Mouse (Mus musculus) intestine, embryonic 14.5 days (tissue): ENCODE data around the gene Fhl4. TPM values are rescaled to one million over a fixed set of nuclear protein-coding genes. Genes with fewer than 3 reads are reported as not detected.
A peak's percentile ranks its signal among the peaks of the same experiment; 100 is the strongest.

Experiments used
- ATAC-seq: fragments of 200-750 bp; cut with Nextera tagmentation; replicated peaks from 2 replicates; pipeline ENCODE4 v1.8.0; 2017; ENCODE audit warnings: low read depth, moderate number of reproducible peaks, moderate TSS enrichment, moderate library complexity; ENCODE audit not compliant: low FRiP score, low TSS enrichment
- DNase-seq: peaks from one replicate; pipeline ENCODE4 v3.0.0-alpha.2; 2018; ENCODE audit warnings: low spot score
- H3K27ac ChIP-seq: fragments of 300-500 bp; sonication (generic); 2 replicates; pipeline ENCODE4 v1.5.1; 2014; ENCODE audit warnings: low read depth, mild to moderate bottlenecking, control low read depth
- H3K27me3 ChIP-seq: fragments of 300-500 bp; sonication (generic); replicated peaks from 2 replicates; pipeline ENCODE4 v1.6.1; 2014; ENCODE audit warnings: low read length, control low read depth; ENCODE audit not compliant: control insufficient read depth, insufficient read depth
- H3K36me3 ChIP-seq: fragments of 300-500 bp; sonication (generic); 2 replicates; pipeline ENCODE4 v1.6.1; 2014; ENCODE audit warnings: low read length, control low read depth; ENCODE audit not compliant: control insufficient read depth, insufficient read depth
- H3K4me1 ChIP-seq: fragments of 300-500 bp; sonication (generic); replicated peaks from 2 replicates; pipeline ENCODE4 v1.6.1; 2014; ENCODE audit warnings: low read length, control low read depth, mixed read lengths; ENCODE audit not compliant: control insufficient read depth, insufficient read depth
- H3K4me2 ChIP-seq: fragments of 300-500 bp; sonication (generic); 2 replicates; pipeline ENCODE4 v1.6.1; 2014; ENCODE audit warnings: low read length
- H3K4me3 ChIP-seq: fragments of 300-500 bp; sonication (generic); 2 replicates; pipeline ENCODE4 v1.5.1; 2014; ENCODE audit warnings: low read depth, low read length, control low read depth, mixed read lengths
- H3K9ac ChIP-seq: fragments of 300-500 bp; sonication (generic); 2 replicates; pipeline ENCODE4 v1.6.1; 2014; ENCODE audit warnings: mild to moderate bottlenecking, low read length
- H3K9me3 ChIP-seq: fragments of 300-500 bp; sonication (generic); 2 replicates; pipeline ENCODE4 v1.6.1; 2016; ENCODE audit warnings: low read length, control low read depth; ENCODE audit not compliant: control insufficient read depth
- WGBS: fragments of 180-500 bp; shearing (Covaris S2); extraction: QIAGEN DNeasy Blood & Tissue Kit; methylation state at CpG from one replicate; pipeline ENCODE4 v1.1.7; 2014; 5-methylcytosine and 5-hydroxymethylcytosine counted together
- polyA plus RNA-seq: library from polyadenylated mRNA; unstranded; fragments of >200 nt; fragmentation: Nextera tagmentation; extraction: Ambion mirVana; gene quantifications from 2 replicates; pipeline ENCODE4 v1.2.1, GENCODE M21; 2014

The Fhl4 gene
- 0.83 and 1.0 TPM in 2 replicates for polyA plus RNA-seq

DNA sequence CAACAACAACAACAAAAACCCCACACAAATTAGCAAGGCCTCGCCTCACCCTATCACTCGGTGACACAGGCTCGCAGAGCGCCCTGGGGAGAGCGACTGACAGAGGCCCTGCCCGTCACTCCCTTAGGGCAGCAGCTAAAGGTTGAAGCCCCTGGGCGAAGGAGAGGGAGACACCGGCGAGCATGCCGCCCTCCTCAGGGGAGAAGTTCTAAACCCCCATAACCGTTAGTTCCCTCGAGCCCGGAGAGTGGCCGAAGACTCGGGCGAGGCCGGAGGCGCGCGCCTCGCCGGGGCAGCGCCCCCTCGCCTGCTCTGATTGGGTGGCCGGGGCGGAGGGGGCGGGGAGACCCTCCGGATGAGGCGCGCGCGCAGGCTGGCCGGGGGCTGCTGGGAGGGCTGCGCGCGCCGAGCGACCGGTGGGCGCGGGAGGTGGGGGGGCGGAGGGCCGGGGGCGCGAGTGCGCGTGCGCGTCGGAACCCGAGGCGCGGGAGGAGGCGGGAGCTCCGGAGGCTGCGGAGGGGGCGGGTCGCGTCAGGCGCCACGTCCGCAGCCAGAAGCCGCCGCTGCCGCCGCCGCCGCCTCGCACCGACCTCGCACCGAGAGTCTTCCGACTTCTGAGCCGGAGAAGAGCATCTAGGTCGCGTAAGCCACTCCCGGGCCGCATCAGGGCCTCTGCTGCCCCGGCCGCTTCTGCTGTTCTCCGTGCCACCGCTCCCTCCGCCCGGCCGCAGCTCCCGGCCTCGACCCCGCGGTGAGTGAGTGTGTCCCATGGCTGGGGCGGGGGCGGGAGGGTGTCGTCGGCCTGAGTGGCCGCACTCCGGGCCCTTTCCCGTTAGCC, at the start of gene Fhl4, which contains the start of gene Tmem263:
TSS of gene Fhl4 (minus strand) at position 249 of the 838 bp plus-strand sequence.
TSS of gene Tmem263 (plus strand) at position 381 of the 838 bp plus-strand sequence.
- DNase-seq: peak; percentile 92
- WGBS: under 1% methylated on average over 43 of the region's 96 CpGs
- Histone ChIP-seq H3K4me3 (peak within 1 kb of the TSS; percentile 95), H3K27ac (peak within 1 kb of the TSS; percentile 82), H3K27me3 (no peaks in the 10 kb centered on the region), H3K4me2 (peak within 1 kb of the TSS; percentile 79), H3K9ac (peak within 1 kb of the TSS; percentile 90), H3K4me1 (peaks cover 3% of the 10 kb centered on the region; the same call in 1 of the 2 replicates), H3K36me3 (no peaks in the 10 kb centered on the region), H3K9me3 (no peaks in the 10 kb centered on the region)
- peak; percentile 96 for ATAC-seq

DNA sequence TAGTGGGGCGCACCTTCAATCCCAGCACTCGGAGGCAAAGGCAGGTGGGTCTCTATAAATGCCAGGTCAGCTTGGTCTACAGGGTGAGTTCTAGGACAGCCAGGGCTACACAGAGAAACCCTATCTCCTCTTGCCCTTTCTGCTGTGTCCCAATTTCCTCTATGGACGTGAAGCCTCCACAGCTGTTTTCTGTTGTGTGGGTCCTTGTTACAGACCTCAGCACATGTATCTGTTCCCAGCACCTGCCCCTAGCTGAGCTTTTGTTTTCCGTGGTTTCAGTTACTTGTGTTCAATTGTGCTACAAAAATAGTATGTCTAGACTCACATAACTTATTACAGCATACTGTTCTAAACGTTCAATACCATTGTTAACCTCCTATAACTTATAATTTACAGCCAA, 46.9 kb upstream of the Fhl4 start:
- DNase-seq (no peak), ATAC-seq (no peak)
- no peak overlapping the region for H3K4me3 ChIP-seq
- no peaks in the 10 kb centered on the region for H3K27me3 ChIP-seq
- H3K36me3 ChIP-seq: peaks cover 29% of the 10 kb centered on the region
- no peak overlapping the region for H3K27ac ChIP-seq
- H3K4me2 ChIP-seq: no peak overlapping the region
- 84% methylated on average over 5 of the region's 5 CpGs for WGBS
- H3K9me3 ChIP-seq: no peaks in the 10 kb centered on the region
- no peaks in the 10 kb centered on the region for H3K4me1 ChIP-seq
- H3K9ac ChIP-seq: no peak overlapping the region

DNA sequence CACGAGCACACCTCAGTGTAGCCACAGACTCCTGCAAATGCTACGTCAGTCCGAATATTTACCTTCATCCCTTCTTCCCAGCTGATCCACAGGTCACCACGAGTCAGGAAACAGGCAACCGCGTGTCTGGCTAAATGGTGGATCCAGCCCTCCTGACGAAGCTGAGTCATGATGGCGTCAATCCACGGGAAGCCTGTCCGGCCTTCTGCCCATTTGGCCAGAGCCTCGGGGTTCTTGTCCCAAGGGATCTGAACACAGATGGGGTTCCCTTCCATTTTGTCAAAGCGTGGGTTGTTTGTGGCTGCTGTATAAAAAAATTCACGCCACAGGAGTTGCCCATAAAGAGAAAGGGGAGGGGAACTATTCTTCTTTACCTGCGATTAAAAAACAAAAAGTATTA, 44.0 kb upstream of the Fhl4 start:
- no peak for ATAC-seq
- Histone ChIP-seq H3K9me3 (no peaks in the 10 kb centered on the region), H3K4me2 (no peak overlapping the region), H3K4me3 (no peak overlapping the region), H3K27ac (no peak overlapping the region), H3K4me1 (0 out of 2 replicates have a peak, but pooled peaks cover 2% of the 10 kb centered on the region), H3K27me3 (no peaks in the 10 kb centered on the region), H3K9ac (no peak overlapping the region), H3K36me3 (peaks cover 48% of the 10 kb centered on the region)
- WGBS: 77% methylated on average over 14 of the region's 14 CpGs
- DNase-seq: no peak

GRCm38 (mm10) chr10:85141465-85141864, 39.2 kb upstream of the Fhl4 start:
- Histone ChIP-seq H3K27me3 (no peaks in the 10 kb centered on the region), H3K9me3 (no peaks in the 10 kb centered on the region), H3K4me3 (no peak overlapping the region), H3K9ac (no peak overlapping the region), H3K27ac (no peak overlapping the region), H3K4me1 (0 out of 2 replicates have a peak, but pooled peaks cover 4% of the 10 kb centered on the region), H3K4me2 (no peak overlapping the region), H3K36me3 (peaks cover 25% of the 10 kb centered on the region)
- peak; percentile 58 for DNase-seq
- 28% methylated on average over 9 of the region's 9 CpGs for WGBS
- ATAC-seq: 0 out of 2 replicates have a peak, but pooled peaks have one; percentile 62

DNA sequence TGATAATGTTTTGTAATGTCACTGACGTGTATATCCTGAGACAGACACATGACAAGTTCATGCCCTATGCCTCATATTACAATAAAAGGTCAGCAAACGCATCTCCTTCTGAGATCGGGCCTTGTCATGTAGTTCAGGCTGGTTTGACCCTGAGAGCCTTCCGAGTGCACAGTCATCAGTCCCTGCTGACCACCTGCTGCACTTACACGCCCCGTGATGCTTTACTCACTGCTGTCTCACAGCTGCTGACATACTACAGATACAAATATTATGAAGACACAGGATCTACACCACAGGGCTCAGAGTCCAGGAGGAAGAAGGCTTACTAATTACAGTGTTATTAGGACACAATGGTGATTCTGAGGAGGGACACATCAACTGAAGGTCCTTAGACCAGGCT, 34.3 kb upstream of the Fhl4 start:
- Histone ChIP-seq H3K4me2 (no peak overlapping the region), H3K27me3 (no peaks in the 10 kb centered on the region), H3K9ac (no peak overlapping the region), H3K9me3 (no peaks in the 10 kb centered on the region), H3K36me3 (peaks cover 7% of the 10 kb centered on the region), H3K4me3 (no peak overlapping the region), H3K4me1 (0 out of 2 replicates have a peak, but pooled peaks cover 4% of the 10 kb centered on the region), H3K27ac (no peak overlapping the region)
- WGBS: 72% methylated on average over 6 of the region's 6 CpGs
- no peak for ATAC-seq
- no peak for DNase-seq

DNA sequence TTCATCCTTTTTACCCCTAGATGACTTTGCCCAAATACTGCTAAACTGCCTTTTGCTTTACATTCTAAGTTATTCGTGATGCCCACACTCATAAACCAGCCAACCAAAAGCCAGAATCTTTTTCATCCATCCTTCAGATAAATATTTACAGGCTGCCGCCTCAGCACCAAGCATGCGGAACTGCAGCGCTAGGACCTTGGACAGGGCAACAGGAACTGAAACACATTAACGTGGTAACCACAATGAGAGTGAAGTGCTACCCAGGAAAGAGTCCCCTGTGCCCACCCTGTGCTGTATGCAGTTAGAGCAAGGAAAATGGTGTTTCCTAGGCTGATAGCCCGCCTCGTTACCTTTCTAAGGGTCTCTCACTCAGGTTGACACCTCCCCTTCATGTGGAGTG, 26.2 kb upstream of the Fhl4 start:
- peaks cover 11% of the 10 kb centered on the region for H3K4me1 ChIP-seq
- H3K4me2 ChIP-seq: peak overlapping the region; percentile 74
- DNase-seq (peak; percentile 65), ATAC-seq (no peak; the same call in 1 of the 2 replicates)
- peak overlapping the region; percentile 54; the same call in 1 of the 2 replicates for H3K9ac ChIP-seq
- H3K27ac ChIP-seq: no peak overlapping the region
- H3K4me3 ChIP-seq: peak overlapping the region; percentile 79
- H3K36me3 ChIP-seq: peaks cover 8% of the 10 kb centered on the region
- no peaks in the 10 kb centered on the region for H3K9me3 ChIP-seq
- H3K27me3 ChIP-seq: no peaks in the 10 kb centered on the region
- 15% methylated on average over 7 of the region's 7 CpGs for WGBS

- peaks cover 12% of the 10 kb centered on the region for H3K36me3 ChIP-seq
- peak within 1 kb of the TSS; percentile 74 for H3K4me2 ChIP-seq
- no peaks in the 10 kb centered on the region for H3K9me3 ChIP-seq
- peak within 1 kb of the TSS; percentile 54 for H3K9ac ChIP-seq
- ATAC-seq (peak; percentile 99), DNase-seq (peak; percentile 89)
- WGBS: 8% methylated on average over 20 of the region's 20 CpGs
- peak within 1 kb of the TSS; percentile 79 for H3K4me3 ChIP-seq
- no peaks in the 10 kb centered on the region for H3K27me3 ChIP-seq
- H3K4me1 ChIP-seq: peaks cover 11% of the 10 kb centered on the region
- no peak within 1 kb of the TSS for H3K27ac ChIP-seq
Observed at GRCm38 (mm10) chr10:85127395-85128287, 25.3 kb upstream of the Fhl4 start, which contains the start of gene Mterf2. TSS of gene Mterf2 (minus strand) at chr10:85128027.

DNA sequence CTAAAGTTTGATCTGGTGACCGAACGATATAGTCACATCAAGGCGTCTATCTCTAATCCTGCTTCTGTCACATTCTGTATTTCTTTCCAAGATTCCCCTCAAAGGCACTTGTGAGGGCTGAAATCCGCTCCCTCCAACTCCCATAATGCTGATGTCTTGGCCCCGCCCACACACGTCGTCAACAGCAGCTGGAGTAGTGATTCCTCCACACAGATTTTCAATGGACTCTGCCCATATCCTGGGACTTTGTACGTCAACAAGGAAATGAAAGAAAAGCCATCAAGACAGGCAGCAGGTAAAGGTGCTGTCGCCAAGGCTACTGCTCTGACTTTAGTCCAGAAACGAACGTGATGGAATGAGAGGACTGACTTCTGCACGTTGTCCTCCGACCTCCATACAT, 22.9 kb upstream of the Fhl4 start:
- ATAC-seq (no peak), DNase-seq (no peak)
- no peak overlapping the region for H3K27ac ChIP-seq
- no peaks in the 10 kb centered on the region for H3K9me3 ChIP-seq
- no peak overlapping the region for H3K4me2 ChIP-seq
- peaks cover 11% of the 10 kb centered on the region for H3K4me1 ChIP-seq
- H3K9ac ChIP-seq: no peak overlapping the region
- WGBS: 79% methylated on average over 13 of the region's 13 CpGs
- no peaks in the 10 kb centered on the region for H3K27me3 ChIP-seq
- H3K36me3 ChIP-seq: peaks cover 32% of the 10 kb centered on the region
- no peak overlapping the region for H3K4me3 ChIP-seq
